Mouse (Mus musculus): ENCODE results near the gene Lmx1b. TPM values are rescaled to one million over a fixed set of nuclear protein-coding genes. Genes with fewer than 3 reads are reported as not detected.

The Lmx1b gene
- 2.9 and 16.0 TPM in 2 replicates for polyA plus RNA-seq (2012; rRNA removed)

DNA sequence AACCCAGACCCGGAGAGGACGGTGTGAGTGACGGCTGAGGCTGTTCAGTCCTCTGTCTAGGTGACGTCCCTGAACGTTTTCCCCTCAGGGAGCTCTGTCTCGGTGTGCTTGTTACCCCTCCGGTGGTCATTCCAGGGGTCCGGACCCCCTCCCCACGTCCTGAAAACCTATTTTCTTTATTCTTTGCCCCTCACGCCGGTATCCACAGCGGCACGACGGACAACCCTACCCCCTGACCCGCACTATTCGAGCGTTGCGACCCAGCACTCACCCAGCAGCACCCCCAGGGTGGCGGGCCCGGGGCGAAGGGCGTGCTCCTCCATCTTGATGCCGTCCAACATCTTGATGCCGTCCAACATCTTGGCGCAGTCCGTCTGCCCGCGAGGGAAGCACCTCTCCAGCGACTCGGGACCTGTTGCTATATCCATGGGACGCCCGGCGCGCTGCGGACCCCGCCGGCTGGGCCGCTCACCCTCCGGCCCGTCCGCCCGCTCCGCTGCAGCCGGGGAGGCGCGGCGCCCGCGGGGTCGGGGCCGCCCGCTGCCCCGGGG lies at the start of gene Lmx1b:
Gene Lmx1b (minus strand): TSS at position 341 of the 551 bp plus-strand sequence.
- TF ChIP-seq POLR2A (IDR thresholded peaks at IDR 0.05; ENCODE audit: borderline replicate concordance, extremely low read depth, insufficient read depth, insufficient read length, poor library complexity, severe bottlenecking) (no peak), CTCF (IDR thresholded peaks at IDR 0.05; ENCODE audit: borderline replicate concordance, extremely low read depth, insufficient read depth, insufficient read length) (no peak)
- no peak for DNase-seq (ENCODE audit: low read depth)

GRCm38 (mm10) chr2:33689880-33690462 lies 49.7 kb upstream of the Lmx1b start:
- TF ChIP-seq CTCF (IDR thresholded peaks at IDR 0.05; ENCODE audit: borderline replicate concordance, extremely low read depth, insufficient read depth, insufficient read length) (peak; percentile 77), POLR2A (IDR thresholded peaks at IDR 0.05; ENCODE audit: borderline replicate concordance, extremely low read depth, insufficient read depth, insufficient read length, poor library complexity, severe bottlenecking) (no peak)
- DNase-seq (ENCODE audit: low read depth), result peak; percentile 45

DNA sequence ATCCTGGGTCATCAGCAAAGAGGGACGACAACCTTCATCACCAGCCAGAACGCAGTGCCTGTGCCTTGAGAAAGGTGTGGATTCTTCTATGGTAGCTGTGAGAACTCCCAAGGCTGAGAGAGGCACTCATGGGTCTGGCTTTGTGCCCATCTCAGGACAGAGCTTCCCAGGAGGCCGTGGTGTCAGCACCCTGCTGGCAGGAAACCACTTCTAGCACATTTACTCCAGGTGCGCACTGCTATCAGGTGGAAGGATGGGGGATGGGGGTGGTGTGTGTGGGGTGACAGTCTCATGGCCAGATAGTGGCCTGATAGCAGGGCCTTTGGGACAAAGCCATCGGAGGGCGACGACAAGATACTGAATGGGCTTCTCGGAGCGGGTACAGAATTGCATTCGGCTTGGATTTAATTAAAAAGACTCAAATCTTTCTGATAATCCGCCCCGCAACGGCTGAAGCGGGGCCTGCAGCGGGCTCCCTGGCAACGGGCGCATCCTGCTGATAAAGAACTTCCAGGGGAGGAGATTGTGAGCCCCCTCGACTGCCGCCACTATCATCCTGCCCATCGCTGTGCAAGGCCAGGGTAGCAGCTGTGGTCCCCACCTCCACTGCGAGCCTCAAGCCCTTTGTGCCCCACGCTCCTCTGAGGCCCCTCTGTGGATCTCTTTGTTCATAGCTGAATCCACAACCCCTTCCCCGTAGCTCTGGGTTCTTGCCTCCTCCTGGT lies 49.0 kb upstream of the Lmx1b start:
- no peak for TF ChIP-seq CTCF (IDR thresholded peaks at IDR 0.05; ENCODE audit: borderline replicate concordance, extremely low read depth, insufficient read depth, insufficient read length)
- TF ChIP-seq POLR2A (IDR thresholded peaks at IDR 0.05; ENCODE audit: borderline replicate concordance, extremely low read depth, insufficient read depth, insufficient read length, poor library complexity, severe bottlenecking), result no peak
- peak; percentile 57 for DNase-seq (ENCODE audit: low read depth)

- DNase-seq (ENCODE audit: low read depth), result peak; percentile 65
- TF ChIP-seq CTCF (IDR thresholded peaks at IDR 0.05; ENCODE audit: borderline replicate concordance, extremely low read depth, insufficient read depth, insufficient read length) (no peak), POLR2A (IDR thresholded peaks at IDR 0.05; ENCODE audit: borderline replicate concordance, extremely low read depth, insufficient read depth, insufficient read length, poor library complexity, severe bottlenecking) (no peak)
Observed at GRCm38 (mm10) chr2:33683594-33683993, 43.3 kb upstream of the Lmx1b start.

GRCm38 (mm10) chr2:33683095-33683494 lies 42.8 kb upstream of the Lmx1b start:
- no peak for DNase-seq (ENCODE audit: low read depth)
- no peak for TF ChIP-seq POLR2A (IDR thresholded peaks at IDR 0.05; ENCODE audit: borderline replicate concordance, extremely low read depth, insufficient read depth, insufficient read length, poor library complexity, severe bottlenecking)
- no peak for TF ChIP-seq CTCF (IDR thresholded peaks at IDR 0.05; ENCODE audit: borderline replicate concordance, extremely low read depth, insufficient read depth, insufficient read length)

- TF ChIP-seq CTCF (IDR thresholded peaks at IDR 0.05; ENCODE audit: borderline replicate concordance, extremely low read depth, insufficient read depth, insufficient read length) (peak; percentile 91), POLR2A (IDR thresholded peaks at IDR 0.05; ENCODE audit: borderline replicate concordance, extremely low read depth, insufficient read depth, insufficient read length, poor library complexity, severe bottlenecking) (no peak)
- DNase-seq (ENCODE audit: low read depth), result peak; percentile 71
Observed at GRCm38 (mm10) chr2:33682219-33682618, 41.9 kb upstream of the Lmx1b start.

DNA sequence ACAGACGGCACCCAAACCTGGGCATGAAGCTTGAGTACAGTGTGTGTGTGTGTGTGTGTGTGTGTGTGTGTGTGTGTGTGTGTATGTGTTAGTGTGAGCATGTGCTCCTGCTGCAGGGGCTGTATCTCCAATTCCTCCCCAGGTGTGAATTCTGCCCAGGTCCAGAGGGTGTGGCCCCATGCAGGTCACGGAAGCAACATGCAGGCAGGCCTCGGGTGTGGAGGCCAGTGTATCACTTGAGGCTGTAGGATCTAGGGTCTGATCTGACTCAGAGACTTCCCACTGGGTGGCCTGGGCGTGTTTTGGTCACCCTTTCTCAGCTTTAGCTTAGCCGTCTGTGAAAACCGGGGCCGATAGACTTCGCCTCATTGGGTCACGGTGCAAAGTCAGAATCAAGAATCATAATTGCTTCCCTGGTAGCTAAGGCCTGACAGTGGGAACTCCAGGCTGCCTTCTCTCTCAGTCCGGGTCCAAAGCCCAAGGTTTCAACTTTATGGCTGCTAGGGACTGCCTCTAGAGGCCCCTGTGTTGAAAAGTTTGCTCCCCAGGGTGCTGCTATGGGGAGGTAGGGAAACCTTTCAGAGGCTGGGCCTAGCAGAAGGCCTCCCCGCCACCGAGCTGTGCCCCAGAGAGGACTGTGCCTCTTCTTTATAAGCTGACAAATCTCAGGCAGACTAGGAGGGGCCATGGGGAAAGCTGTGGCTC lies 38.8 kb upstream of the Lmx1b start:
- no peak for DNase-seq (ENCODE audit: low read depth)
- TF ChIP-seq POLR2A (IDR thresholded peaks at IDR 0.05; ENCODE audit: borderline replicate concordance, extremely low read depth, insufficient read depth, insufficient read length, poor library complexity, severe bottlenecking) (no peak), CTCF (IDR thresholded peaks at IDR 0.05; ENCODE audit: borderline replicate concordance, extremely low read depth, insufficient read depth, insufficient read length) (no peak)

DNA sequence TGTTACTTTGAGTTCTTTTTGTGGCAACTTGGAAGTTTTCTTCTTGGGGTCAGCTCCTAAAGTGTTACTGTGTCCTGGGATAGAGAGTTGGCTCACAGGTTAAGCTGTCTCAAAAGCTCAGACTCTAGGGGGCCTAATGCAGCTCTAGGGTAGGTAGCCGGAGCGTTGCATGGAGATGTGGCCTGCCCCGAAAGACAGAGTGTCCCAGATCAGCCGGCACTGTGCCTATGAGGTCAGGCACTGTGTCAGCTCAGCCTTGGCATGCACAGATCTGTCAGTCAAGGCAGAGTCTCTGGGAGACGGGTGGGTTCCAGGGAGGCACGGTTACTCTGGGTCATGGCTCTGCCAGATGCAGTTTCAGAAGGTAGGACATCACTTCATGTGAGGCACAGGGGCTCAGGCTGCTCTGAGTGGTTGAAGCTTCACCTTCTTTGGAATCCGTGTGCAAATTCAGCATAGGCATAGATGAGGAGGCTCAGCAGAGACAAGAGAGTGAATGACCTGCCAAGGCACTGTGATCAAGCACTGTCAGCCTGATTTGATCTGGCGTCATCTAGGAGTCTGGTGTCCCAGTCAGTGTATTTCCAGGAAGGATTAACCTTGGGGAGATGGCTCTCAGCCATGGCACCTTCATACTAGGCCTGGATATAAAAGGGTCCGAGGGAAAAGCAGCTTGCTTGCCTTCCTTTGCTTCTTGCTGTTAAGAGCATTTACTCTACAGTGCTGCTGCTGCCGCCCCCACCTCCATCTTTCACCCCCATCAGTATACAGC lies 32.6 kb upstream of the Lmx1b start:
- DNase-seq (ENCODE audit: low read depth), result no peak
- TF ChIP-seq CTCF (IDR thresholded peaks at IDR 0.05; ENCODE audit: borderline replicate concordance, extremely low read depth, insufficient read depth, insufficient read length) (no peak), POLR2A (IDR thresholded peaks at IDR 0.05; ENCODE audit: borderline replicate concordance, extremely low read depth, insufficient read depth, insufficient read length, poor library complexity, severe bottlenecking) (no peak)

DNA sequence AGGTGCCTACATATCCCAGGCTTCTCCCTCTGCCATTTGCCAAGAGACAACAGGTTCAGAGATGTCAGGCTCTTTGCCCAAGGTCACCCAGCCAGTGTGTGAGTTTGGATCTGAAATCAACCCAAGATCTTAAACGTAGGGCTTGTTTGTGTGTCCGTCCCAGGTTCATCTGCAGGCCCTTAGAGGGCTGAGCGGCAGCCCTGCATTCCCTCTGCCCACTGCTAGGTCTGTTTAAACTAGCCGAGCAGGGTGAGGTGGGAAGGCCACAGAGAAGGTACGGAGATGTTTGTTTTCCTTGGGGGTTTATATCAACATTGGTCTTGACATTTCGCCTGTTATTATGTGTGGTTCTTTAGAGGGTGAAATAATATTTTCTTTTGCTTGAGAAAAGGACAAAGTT lies 28.4 kb upstream of the Lmx1b start:
- TF ChIP-seq CTCF (IDR thresholded peaks at IDR 0.05; ENCODE audit: borderline replicate concordance, extremely low read depth, insufficient read depth, insufficient read length) (no peak), POLR2A (IDR thresholded peaks at IDR 0.05; ENCODE audit: borderline replicate concordance, extremely low read depth, insufficient read depth, insufficient read length, poor library complexity, severe bottlenecking) (no peak)

GRCm38 (mm10) chr2:33666388-33666945 lies 26.2 kb upstream of the Lmx1b start:
- no peak for TF ChIP-seq CTCF (IDR thresholded peaks at IDR 0.05; ENCODE audit: borderline replicate concordance, extremely low read depth, insufficient read depth, insufficient read length)
- no peak for TF ChIP-seq POLR2A (IDR thresholded peaks at IDR 0.05; ENCODE audit: borderline replicate concordance, extremely low read depth, insufficient read depth, insufficient read length, poor library complexity, severe bottlenecking)
- no peak for DNase-seq (ENCODE audit: low read depth)

More for the DNA sequence above, 28.4 kb upstream of the Lmx1b start:
- no peak for DNase-seq (ENCODE audit: low read depth)
